Mouse (Mus musculus): Measurements from ENCODE around the gene Zfhx3. TPM values are rescaled to one million over a fixed set of nuclear protein-coding genes. Genes with fewer than 3 reads are reported as not detected.

The Zfhx3 gene
- total and polyA plus RNA-seq, 3 experiments = 0.23 to 2.5 TPM; not detected in 1

GRCm38 (mm10) chr8:108034070-108034469 lies 91.6 kb downstream of the Zfhx3 start:
- Histone ChIP-seq H3K27me3 (ENCODE audit: control insufficient read depth in 1 of 2, insufficient read depth in 2 of 2, low read length in 2 of 2) (no peaks in the 10 kb centered on the region), H3K79me2 (ENCODE audit: control insufficient read depth, insufficient read depth, low read length, poor library complexity) (no peaks in the 10 kb centered on the region), H3K9me3 (replicated peaks; ENCODE audit: insufficient read depth, low read length) (no peaks in the 10 kb centered on the region), H3K4me3 (ENCODE audit: control insufficient read depth in 1 of 2, insufficient read depth in 1 of 2, low read depth in 2 of 2, low read length in 2 of 2) (no peak overlapping the region), H3K9ac (ENCODE audit: control insufficient read depth, low read depth, low read length, poor library complexity, severe bottlenecking) (no peak overlapping the region), H3K4me1 (ENCODE audit: control insufficient read depth in 1 of 2, insufficient read depth in 2 of 2, low read length in 2 of 2) (no peaks in the 10 kb centered on the region), H3K36me3 (ENCODE audit: control insufficient read depth in 1 of 2, insufficient read depth in 2 of 2, low read length in 2 of 2) (no peaks in the 10 kb centered on the region), H3K27ac (ENCODE audit: control insufficient read depth, low read depth, low read length) (no peak overlapping the region)
- no peak for TF ChIP-seq CHD1 (IDR thresholded peaks at IDR 0.05; ENCODE audit: low read depth, low read length)
- TF ChIP-seq JUND (IDR thresholded peaks at IDR 0.05; ENCODE audit: low read depth, low read length) = no peak
- no peak for TF ChIP-seq TAL1 (IDR thresholded peaks at IDR 0.05; ENCODE audit: low read length)
- no peak for TF ChIP-seq NELFE (IDR thresholded peaks at IDR 0.05; ENCODE audit: low read depth, low read length)
- no peak for TF ChIP-seq UBTF (IDR thresholded peaks at IDR 0.05; ENCODE audit: borderline replicate concordance, insufficient read depth, low read depth, low read length)
- no peak for DNase-seq (ENCODE audit: low read depth, low spot score)

GRCm38 (mm10) chr8:108034726-108035125 lies 92.3 kb downstream of the Zfhx3 start:
- TF ChIP-seq GATA1 (IDR thresholded peaks at IDR 0.05; ENCODE audit: low read depth, low read length) (no peak), CHD2 (IDR thresholded peaks at IDR 0.05; ENCODE audit: low read length) (no peak), ZKSCAN1 (IDR thresholded peaks at IDR 0.05; ENCODE audit: low read depth, low read length) (no peak)
- H3K27me3 ChIP-seq (ENCODE audit: control insufficient read depth in 1 of 2, insufficient read depth in 2 of 2, low read length in 2 of 2) = no peaks in the 10 kb centered on the region
- no peak for DNase-seq (ENCODE audit: low read depth, low spot score)
- H3K4me1 ChIP-seq (ENCODE audit: control insufficient read depth in 1 of 2, insufficient read depth in 2 of 2, low read length in 2 of 2) = no peaks in the 10 kb centered on the region
- no peaks in the 10 kb centered on the region for H3K9me3 ChIP-seq (replicated peaks; ENCODE audit: insufficient read depth, low read length)
- no peak overlapping the region for H3K4me3 ChIP-seq (ENCODE audit: control insufficient read depth in 1 of 2, insufficient read depth in 1 of 2, low read depth in 2 of 2, low read length in 2 of 2)
- no peaks in the 10 kb centered on the region for H3K36me3 ChIP-seq (ENCODE audit: control insufficient read depth in 1 of 2, insufficient read depth in 2 of 2, low read length in 2 of 2)
- no peak overlapping the region for H3K9ac ChIP-seq (ENCODE audit: control insufficient read depth, low read depth, low read length, poor library complexity, severe bottlenecking)
- no peak overlapping the region for H3K27ac ChIP-seq (ENCODE audit: control insufficient read depth, low read depth, low read length)
- H3K79me2 ChIP-seq (ENCODE audit: control insufficient read depth, insufficient read depth, low read length, poor library complexity) = no peaks in the 10 kb centered on the region

- TF ChIP-seq USF2 (IDR thresholded peaks at IDR 0.05; ENCODE audit: borderline replicate concordance in 1 of 2, insufficient read depth in 1 of 2, low read depth in 1 of 2, low read length in 2 of 2) (no peak), SIN3A (IDR thresholded peaks at IDR 0.05; ENCODE audit: low read length) (no peak), TAL1 (IDR thresholded peaks at IDR 0.05; ENCODE audit: low read length) (no peak), BHLHE40 (IDR thresholded peaks at IDR 0.05; ENCODE audit: borderline replicate concordance, low read depth, low read length) (no peak)
- no peaks in the 10 kb centered on the region for H3K4me1 ChIP-seq (ENCODE audit: control insufficient read depth in 1 of 2, insufficient read depth in 2 of 2, low read length in 2 of 2)
- H3K9ac ChIP-seq (ENCODE audit: control insufficient read depth, low read depth, low read length, poor library complexity, severe bottlenecking) = no peak overlapping the region
- H3K27me3 ChIP-seq (ENCODE audit: control insufficient read depth in 1 of 2, insufficient read depth in 2 of 2, low read length in 2 of 2) = no peaks in the 10 kb centered on the region
- H3K9me3 ChIP-seq (replicated peaks; ENCODE audit: insufficient read depth, low read length) = no peaks in the 10 kb centered on the region
- DNase-seq (ENCODE audit: low read depth, low spot score) = no peak
- H3K79me2 ChIP-seq (ENCODE audit: control insufficient read depth, insufficient read depth, low read length, poor library complexity) = no peaks in the 10 kb centered on the region
- H3K4me3 ChIP-seq (ENCODE audit: control insufficient read depth in 1 of 2, insufficient read depth in 1 of 2, low read depth in 2 of 2, low read length in 2 of 2) = no peak overlapping the region
- H3K27ac ChIP-seq (ENCODE audit: control insufficient read depth, low read depth, low read length) = no peak overlapping the region
- no peaks in the 10 kb centered on the region for H3K36me3 ChIP-seq (ENCODE audit: control insufficient read depth in 1 of 2, insufficient read depth in 2 of 2, low read length in 2 of 2)
Measured at GRCm38 (mm10) chr8:108043618-108044017, 101.2 kb downstream of the Zfhx3 start.

Measured in MEL (cell line).